11 mouse cellular contexts compared by ENCODE assay signal in the genomic region with DNA sequence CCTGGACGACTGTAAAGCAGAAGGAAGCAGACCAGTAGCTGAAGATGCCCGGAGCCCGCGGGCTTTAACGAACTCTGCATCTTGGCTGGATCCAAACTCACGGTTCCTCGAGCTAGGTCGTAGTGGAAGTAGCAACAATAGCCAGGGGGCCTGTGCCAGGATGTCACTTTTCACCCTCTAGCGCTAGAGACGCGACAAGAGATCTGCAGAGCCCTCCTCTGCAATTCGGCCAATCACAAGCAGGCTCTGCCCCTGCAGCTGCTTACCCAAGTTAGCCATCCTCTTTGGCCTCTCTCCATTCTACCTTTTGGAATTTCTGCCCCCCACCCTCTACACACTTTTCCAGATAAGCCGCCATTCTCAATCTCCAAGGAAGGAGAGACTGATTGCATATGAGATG. TPM values are rescaled to one million over a fixed set of nuclear protein-coding genes. Genes with fewer than 3 reads are reported as not detected.
A peak's percentile ranks its signal among the peaks of the same experiment; 100 is the strongest.
DNase-seq lines count a peak whose midpoint lies in the region; ATAC-seq and TF ChIP-seq lines count a peak whose summit lies in the region.
"Had no signal": no experiment of that assay in that cellular context is flagged by ENCODE, and none has a peak within 500 bp of the region (broad histone marks: within the 10 kb centered on the region; RNA-seq: fewer than 3 reads in every experiment).

A gene (minus strand): TSS at position 188 of the 400 bp plus-strand sequence.

- WGBS in forebrain, postnatal 0 days, result 4% methylated on average over 13 of the region's 13 CpGs
- WGBS in kidney, embryonic 16.5 days, result 6% methylated on average over 13 of the region's 13 CpGs

- ATAC-seq in forebrain, postnatal 0 days, result peak; percentile 63
- ATAC-seq in activated CD4-positive, CD25-positive, alpha-beta regulatory T cell, adult 4 months, result no peak
- no peak for ATAC-seq in kidney, embryonic 16.5 days (ENCODE audit: low FRiP score, low TSS enrichment)

- H3K4me1 ChIP-seq in E14TG2a.4 (replicated peaks; ENCODE audit: low read depth, low read length), result peaks cover 21% of the 10 kb centered on the region
- 0 out of 2 replicates have a peak, but pooled peaks cover 5% of the 10 kb centered on the region for H3K4me1 ChIP-seq in forebrain, postnatal 0 days (ENCODE audit: insufficient read depth)
- H3K4me1 ChIP-seq in kidney, embryonic 16.5 days (ENCODE audit: insufficient read depth, low read length), result no peaks in the 10 kb centered on the region
- H3K4me1 ChIP-seq: limb, embryonic 13.5 days had no signal

- no peak for DNase-seq in adrenal gland, postnatal 14 days
- DNase-seq in forebrain, postnatal 0 days, result peak; percentile 50
- DNase-seq in left cerebral cortex, postnatal 25 days (ENCODE audit: low spot score in 2 of 2), result no peak
- no peak for DNase-seq in urinary bladder, postnatal 10 days (ENCODE audit: low spot score)
- no peak for DNase-seq in frontal cortex, postnatal 25 days (ENCODE audit: low spot score in 2 of 2)

- peaks cover 51% of the 10 kb centered on the region for H3K27me3 ChIP-seq in E14TG2a.4 (ENCODE audit: insufficient read depth, low read length)
- peaks cover 11% of the 10 kb centered on the region; the same call in 1 of the 2 replicates for H3K27me3 ChIP-seq in forebrain, postnatal 0 days (ENCODE audit: insufficient read depth, low read length)
- H3K27me3 ChIP-seq in kidney, embryonic 16.5 days (ENCODE audit: insufficient read depth, low read length), result peaks cover 25% of the 10 kb centered on the region; the same call in 1 of the 2 replicates

- H3K4me3 ChIP-seq in E14TG2a.4 (replicated peaks; ENCODE audit: low read length), result peak within 1 kb of the TSS; percentile 65
- H3K4me3 ChIP-seq in forebrain, postnatal 0 days (ENCODE audit: low read depth, low read length), result peak within 1 kb of the TSS; percentile 34
- H3K4me3 ChIP-seq in kidney, embryonic 16.5 days (ENCODE audit: low read length), result no peak within 1 kb of the TSS
- H3K4me3 ChIP-seq: limb, embryonic 13.5 days had no signal

- H3K9ac ChIP-seq in forebrain, postnatal 0 days, result peak within 1 kb of the TSS; percentile 35
- no peak within 1 kb of the TSS for H3K9ac ChIP-seq in kidney, embryonic 16.5 days (replicated peaks; ENCODE audit: low read length)
- H3K9ac ChIP-seq: limb, embryonic 13.5 days had no signal

- intact Hi-C loops in left cerebral cortex, postnatal 25 days (cut with DNase I), result no loop called here

- no peaks in the 10 kb centered on the region for H3K36me3 ChIP-seq in E14TG2a.4 (ENCODE audit: insufficient read depth, low read length)
- no peaks in the 10 kb centered on the region for H3K36me3 ChIP-seq in forebrain, postnatal 0 days (ENCODE audit: insufficient read depth)
- no peaks in the 10 kb centered on the region for H3K36me3 ChIP-seq in kidney, embryonic 16.5 days (ENCODE audit: insufficient read depth, low read length)
- H3K36me3 ChIP-seq: limb, embryonic 13.5 days had no signal

- no peak for TF ChIP-seq CTCF in E14TG2a.4 (conservative IDR thresholded peaks at IDR 0.05; ENCODE audit: low read length)
- TF ChIP-seq CTCF in forebrain, postnatal 0 days (IDR thresholded peaks at IDR 0.05; ENCODE audit: low read depth), result no peak

- peak within 1 kb of the TSS; percentile 35; the same call in 1 of the 2 replicates for H3K27ac ChIP-seq in forebrain, postnatal 0 days (ENCODE audit: low read depth, low read length)
- H3K27ac ChIP-seq in kidney, embryonic 16.5 days (ENCODE audit: low read length), result no peak within 1 kb of the TSS
- H3K27ac ChIP-seq: limb, embryonic 13.5 days had no signal

- H3K9me3 ChIP-seq in E14TG2a.4 (ENCODE audit: low read length), result peaks cover 14% of the 10 kb centered on the region
- no peaks in the 10 kb centered on the region for H3K9me3 ChIP-seq in forebrain, postnatal 0 days (ENCODE audit: low read length)
- H3K9me3 ChIP-seq in kidney, embryonic 16.5 days (ENCODE audit: low read length), result 0 out of 2 replicates have a peak, but pooled peaks cover 6% of the 10 kb centered on the region

- peak within 1 kb of the TSS; percentile 45 for H3K4me2 ChIP-seq in forebrain, postnatal 0 days (ENCODE audit: low read depth)
- H3K4me2 ChIP-seq in kidney, embryonic 16.5 days (replicated peaks; ENCODE audit: low read depth, low read length), result no peak within 1 kb of the TSS
- H3K4me2 ChIP-seq: limb, embryonic 13.5 days had no signal

RNA-seq across cellular contexts. Expression of the gene that starts here (rescaled TPM):
- 119 and 126 TPM in 2 replicates for total RNA-seq in adrenal gland, postnatal 14 days (2021)
- total RNA-seq in forebrain, postnatal 0 days (2014; rRNA removed), result 136 and 170 TPM in 2 replicates
- 123 and 186 TPM in 2 replicates for polyA plus RNA-seq in forebrain, postnatal 0 days (2015; fragmentation: Nextera tagmentation; extraction: Ambion mirVana)
- 100 to 1,000 TPM; 115 to 126 TPM for total RNA-seq in left cerebral cortex, postnatal 25 days (2021)
- polyA plus RNA-seq in activated CD4-positive, CD25-positive, alpha-beta regulatory T cell, adult 4 months (2017; shearing (Covaris generic)), result not detected
- polyA plus RNA-seq in kidney, embryonic 16.5 days (2015; fragmentation: Nextera tagmentation; extraction: Ambion mirVana), result 1.0 and 3.0 TPM in 2 replicates
- total RNA-seq: MEL had no signal
- polyA plus RNA-seq: gonadal fat pad, adult 2 months; limb, embryonic 13.5 days had no signal

Comparison
In these comparisons a context has a peak if more than half of its experiments do, and no peak if none do; other contexts are left out.
1. RNA of the gene that starts here (polyA plus RNA-seq): 123 to 186 TPM in forebrain, postnatal 0 days; 1.0 to 3.0 TPM in kidney, embryonic 16.5 days and not detected in activated CD4-positive, CD25-positive, alpha-beta regulatory T cell, adult 4 months; every median in the first group is over 10 times any median in the second.